In genomic region chr14:56368834-56369233, GRCm38 (mm10) we compare ENCODE assay signal across 9 mouse cellular contexts. TPM values are rescaled to one million over a fixed set of nuclear protein-coding genes. Genes with fewer than 3 reads are reported as not detected.
DNase-seq lines count a peak whose midpoint lies in the region; ATAC-seq and TF ChIP-seq lines count a peak whose summit lies in the region.
"Had no signal": no experiment of that assay in that cellular context is flagged by ENCODE, and none has a peak within 500 bp of the region (broad histone marks: within the 10 kb centered on the region; RNA-seq: fewer than 3 reads in every experiment).

No protein-coding gene starts in this region.

- intact Hi-C loops in left cerebral cortex, adult 2 months (cut with DNase I): no loop called here
- intact Hi-C loops in left cerebral cortex, postnatal 36 days (cut with DNase I): no loop called here

- TF ChIP-seq CTCF in left cerebral cortex, adult 2 months (IDR thresholded peaks at IDR 0.05): peak; percentile 39
- peak; percentile 23; the same call in 1 of the 2 replicates for TF ChIP-seq CTCF in bone marrow, adult 2 months (IDR thresholded peaks at IDR 0.05; ENCODE audit: control insufficient read depth, insufficient read depth, low read length)

- H3K4me1 ChIP-seq in bone marrow, adult 2 months (ENCODE audit: control insufficient read depth, insufficient read depth, low read length): no peaks in the 10 kb centered on the region

- no peak for TF ChIP-seq POLR2A in bone marrow, adult 2 months (IDR thresholded peaks at IDR 0.05; ENCODE audit: borderline replicate concordance, control insufficient read depth, low read depth, low read length)

- no peak for ATAC-seq in CD4-positive, CD25-positive, alpha-beta regulatory T cell, adult 4 months
- ATAC-seq in megakaryocyte progenitor cell, adult 5-6 weeks (replicated peaks; ENCODE audit: poor library complexity): peak; percentile 70; the same call in 1 of the 2 replicates

- H3K27ac ChIP-seq in left cerebral cortex, adult 2 months: no peak overlapping the region
- no peak overlapping the region for H3K27ac ChIP-seq in bone marrow, adult 2 months (ENCODE audit: control insufficient read depth, insufficient read depth, low read depth, low read length, poor library complexity)

- peak; percentile 41 for DNase-seq in CD4-positive, CD25-positive, alpha-beta regulatory T cell, adult 2 months (ENCODE audit: low read depth, low spot score)
- DNase-seq in left cerebral cortex, adult 2 months (ENCODE audit: extremely low spot score in 1 of 2, low spot score in 2 of 2): no peak
- DNase-seq in left cerebral cortex, postnatal 36 days (ENCODE audit: low spot score in 2 of 2): no peak
- no peak for DNase-seq in right cerebral cortex, adult 18-20 months
- DNase-seq in right cerebral cortex, adult 2 months (ENCODE audit: low spot score in 2 of 2): no peak

- H3K4me3 ChIP-seq in left cerebral cortex, adult 2 months: no peak overlapping the region
- H3K4me3 ChIP-seq in bone marrow, adult 2 months (replicated peaks; ENCODE audit: control insufficient read depth, low read depth, low read length): no peak overlapping the region

- WGBS in bone marrow, adult 2 months: 52% methylated on average over 3 of the region's 3 CpGs

RNA-seq across cellular contexts. Expression of gene Atp12a, which starts 4.0 kb away (rescaled TPM):
- polyA plus RNA-seq in CD4-positive, CD25-positive, alpha-beta regulatory T cell, adult 4 months (2017; shearing (Covaris generic)): not detected
- under 1 TPM; 0.09 to 0.27 TPM for total RNA-seq in left cerebral cortex, adult 2 months (2021)
- under 1 TPM in 1 of 2 experiments, not detected in 1; 0.07 TPM for total RNA-seq in left cerebral cortex, postnatal 36 days (2021)
- polyA plus RNA-seq in bone marrow, adult 2 months (2011; ENCODE audit: insufficient read depth, insufficient read length, low replicate concordance, missing spikeins): not detected in 2 replicates
- total RNA-seq in megakaryocyte progenitor cell, adult 5-6 weeks (2015): not detected in 2 replicates
- not detected in 2 replicates for total RNA-seq in megakaryocyte progenitor cell, adult 5-6 weeks (2017)
- total RNA-seq: common myeloid progenitor, adult 5-6 weeks had no signal

RNA-seq across cellular contexts. Expression of gene Rnf17, which starts 33.5 kb away (rescaled TPM):
- polyA plus RNA-seq in CD4-positive, CD25-positive, alpha-beta regulatory T cell, adult 4 months (2017; shearing (Covaris generic)): under 1 TPM; 0.44 to 0.86 TPM
- 1 to 10 TPM in 1 of 2 experiments, under 1 TPM in 1; 0.70 to 1.0 TPM for total RNA-seq in left cerebral cortex, adult 2 months (2021)
- total RNA-seq in left cerebral cortex, postnatal 36 days (2021): 1 to 10 TPM; 1.1 to 1.3 TPM
- 2.6 and 9.9 TPM in 2 replicates for polyA plus RNA-seq in bone marrow, adult 2 months (2011; ENCODE audit: insufficient read depth, insufficient read length, low replicate concordance, missing spikeins)
- 4.4 and 6.4 TPM in 2 replicates for total RNA-seq in megakaryocyte progenitor cell, adult 5-6 weeks (2015)
- 3.5 and 7.8 TPM in 2 replicates for total RNA-seq in megakaryocyte progenitor cell, adult 5-6 weeks (2017)
